Mouse (Mus musculus): ENCODE measurements around the gene Alkbh4. TPM values are rescaled to one million over a fixed set of nuclear protein-coding genes. Genes with fewer than 3 reads are reported as not detected.

Alkbh4 gene
- total RNA-seq, 2 experiments from 2014 or later, result 10.1 to 12.0 TPM

- peak in 1 of 2 experiments; percentile 60 for DNase-seq (ENCODE audit: extremely low spot score in 1 of 2, low spot score in 1 of 2)
Measured at GRCm38 (mm10) chr5:136173606-136174463, 37.9 kb downstream of the Alkbh4 start.

- no peak for DNase-seq (ENCODE audit: extremely low spot score in 1 of 2, low spot score in 1 of 2)
Measured at GRCm38 (mm10) chr5:136179594-136179993, 43.6 kb downstream of the Alkbh4 start.

GRCm38 (mm10) chr5:136181197-136181596, 45.3 kb downstream of the Alkbh4 start:
- DNase-seq (ENCODE audit: extremely low spot score in 1 of 2, low spot score in 1 of 2), result no peak

GRCm38 (mm10) chr5:136182049-136182448, 46.1 kb downstream of the Alkbh4 start:
- no peak for DNase-seq (ENCODE audit: extremely low spot score in 1 of 2, low spot score in 1 of 2)

- DNase-seq (ENCODE audit: extremely low spot score in 1 of 2, low spot score in 1 of 2), result no peak
Measured at GRCm38 (mm10) chr5:136182830-136183229, 46.9 kb downstream of the Alkbh4 start.

GRCm38 (mm10) chr5:136183766-136184165, 47.8 kb downstream of the Alkbh4 start:
- no peak for DNase-seq (ENCODE audit: extremely low spot score in 1 of 2, low spot score in 1 of 2)

GRCm38 (mm10) chr5:136186723-136187122, 50.8 kb downstream of the Alkbh4 start:
- DNase-seq (ENCODE audit: extremely low spot score in 1 of 2, low spot score in 1 of 2), result peak; percentile 31 to 58

Small RNA genes within 50 kb of the gene (microRNA-seq; reads per million reads assigned to microRNA genes)
- gene Mir7035, result 0.20 to 0.55 reads per million in 2 experiments

Other genes with a start within 250 kb of the Alkbh4 start
- gene Hspb1, start 248.2 kb upstream of the Alkbh4 start, total RNA-seq (2021), result 10 to 100 TPM in 1 of 2 experiments, 1 to 10 TPM in 1; 7.7 to 14.4 TPM
- 1,000 to 10,000 TPM; 1,286 to 1,307 TPM for gene Ywhag, start 201.5 kb upstream of the Alkbh4 start, total RNA-seq (2021)
- 1 to 10 TPM in 1 of 2 experiments, under 1 TPM in 1; 0.77 to 1.3 TPM for gene Ssc4d, start 161.6 kb upstream of the Alkbh4 start, total RNA-seq (2021)
- gene Zp3, start 156.0 kb upstream of the Alkbh4 start, total RNA-seq (2021), result not detected
- 1 to 10 TPM; 7.8 to 8.2 TPM for gene Dtx2, start 141.3 kb upstream of the Alkbh4 start, total RNA-seq (2021)
- gene Upk3b, start 97.7 kb upstream of the Alkbh4 start, total RNA-seq (2021), result not detected
- gene Upk3bl, start 81.7 kb upstream of the Alkbh4 start, total RNA-seq (2021), result not detected
- gene Rasa4, start 52.2 kb upstream of the Alkbh4 start, total RNA-seq (2021), result 1 to 10 TPM; 2.5 to 3.4 TPM
- gene Polr2j, start 19.5 kb upstream of the Alkbh4 start, total RNA-seq (2021), result 10 to 100 TPM; 72.0 to 86.0 TPM
- 10 to 100 TPM; 11.9 to 15.9 TPM for gene Lrwd1, start 72 bp upstream of the Alkbh4 start, total RNA-seq (2021)
- 100 to 1,000 TPM; 136 to 151 TPM for gene Orai2, start 34.6 kb downstream of the Alkbh4 start, total RNA-seq (2021)
- gene Prkrip1, start 62.8 kb downstream of the Alkbh4 start, total RNA-seq (2021), result 10 to 100 TPM; 32.8 to 42.6 TPM
- 1 to 10 TPM; 5.7 to 6.4 TPM for gene Sh2b2, start 110.4 kb downstream of the Alkbh4 start, total RNA-seq (2021)